Mouse (Mus musculus) Patski (cell line): ENCODE data around the gene Rnf169. TPM values are rescaled to one million over a fixed set of nuclear protein-coding genes. Genes with fewer than 3 reads are reported as not detected.
"Not testable (repeated sequence)": the region's sequence is repeated elsewhere in the genome, so short reads cannot be mapped to it uniquely, and the experiment has no call there.

Experiments used
- ATAC-seq: fragments of 100-300 bp; one replicate; pipeline ENCODE4 v1.8.0; 2021
- CTCF ChIA-PET: fragments of 350-600 bp; sonication (Branson Sonifier 250); formaldehyde crosslinking; loops from one replicate; lab custom pipeline; 2022; ENCODE audit warnings: inconsistent platforms; lab: Charles Lee
- POLR2A ChIA-PET: fragments of 350-600 bp; sonication (Branson Sonifier 250); formaldehyde crosslinking; loops from one replicate; lab custom pipeline; 2022; ENCODE audit warnings: antibody characterized with exemption, inconsistent platforms; lab: Charles Lee
- DNase-seq: peaks from one replicate; pipeline ENCODE4 v3.0.0-alpha.2; 2011; ENCODE audit warnings: low read depth, low spot score
- H3K27me3 ChIP-seq: fragments of 371-371 bp; one replicate; pipeline ENCODE4 v1.5.1; 2021
- CTCF ChIP-seq: fragments of 100-300 bp; IDR thresholded peaks from one replicate; pipeline ENCODE4 v1.5.1; 2021
- in situ Hi-C: fragments of 300-500 bp; cut with MboI; formaldehyde crosslinking; loops from 3 replicates; pipeline ENCODE4 v1.11.1; 2018; ENCODE audit warnings: low pct_unique_long_range_greater_than_20kb, mixed read lengths
- polyA plus RNA-seq: library from polyadenylated mRNA; unstranded; gene quantifications from one replicate; pipeline ENCODE4 v1.2.3, GENCODE M21; 2021

Gene Rnf169
- polyA plus RNA-seq, 1 experiment from 2014 or later: 9.3 TPM

GRCm38 (mm10) chr7:99982256-99983242, 2.3 kb upstream of the Rnf169 start:
- H3K27me3 ChIP-seq: peaks cover 14% of the 10 kb centered on the region
- TF ChIP-seq CTCF: no peak
- DNase-seq: no peak
- in situ Hi-C loops: loop anchor here (10.0 kb wide), 1 partner anchor 58 kb away; no protein-coding TSS in a partner anchor
- no peak for ATAC-seq
- ChIA-PET POLR2A (interaction anchor here (1.3 kb wide), 1 partner anchor 198 kb away, joined by 4 read pairs; no protein-coding TSS in a partner anchor), CTCF (interaction anchor here (1.2 to 3.0 kb wide), 4 partner anchors 13 to 60 kb away, joined by 3 to 18 read pairs (median 12); no protein-coding TSS in a partner anchor)

- CTCF ChIA-PET: interaction anchor here (0.7 to 3.0 kb wide), 9 partner anchors 8 to 78 kb away, joined by 3 to 18 read pairs (median 7); no protein-coding TSS in a partner anchor
- POLR2A ChIA-PET: interaction anchor here (1.3 kb wide), 2 partner anchors 46 to 199 kb away, joined by 4 to 6 read pairs; no protein-coding TSS in a partner anchor
- in situ Hi-C loops: loop anchor here (10.0 kb wide), 1 partner anchor 57 kb away; no protein-coding TSS in a partner anchor
- peak; percentile 67 for TF ChIP-seq CTCF
- DNase-seq (no peak), ATAC-seq (peak; percentile 20)
- peaks cover 14% of the 10 kb centered on the region for H3K27me3 ChIP-seq
Observed at GRCm38 (mm10) chr7:99981311-99981710, 1.1 kb upstream of the Rnf169 start.

DNA sequence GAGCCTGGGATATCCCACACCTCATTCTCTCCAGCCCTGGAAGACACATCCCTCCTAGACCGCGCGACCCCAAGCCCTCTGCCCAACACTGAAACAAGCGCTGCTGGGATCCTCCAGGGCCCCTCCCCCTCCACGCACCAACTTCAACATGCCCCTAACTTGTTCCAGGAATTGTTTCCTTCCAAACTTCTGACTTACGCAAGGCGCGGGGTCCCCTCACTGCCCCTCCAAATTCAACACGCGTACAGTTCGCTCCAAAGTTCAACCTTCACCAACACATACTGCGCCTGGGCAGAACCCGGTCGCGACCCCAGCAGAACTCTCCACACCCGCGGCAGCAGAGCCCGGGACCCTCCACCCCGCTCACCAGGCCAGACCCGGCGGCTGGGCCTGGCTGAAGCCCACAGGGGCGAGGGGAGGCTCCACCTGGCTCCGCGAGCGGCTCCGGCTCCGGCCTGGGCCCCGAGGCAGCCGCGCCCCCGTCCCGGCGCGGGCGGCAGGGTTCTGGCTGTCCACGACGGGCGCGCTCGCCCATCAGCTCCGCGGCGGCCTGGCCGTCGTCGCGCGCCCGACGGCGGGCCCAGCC, 609 bp downstream of the Rnf169 start:
- CTCF ChIA-PET: interaction anchor here (1.0 to 2.7 kb wide), 4 partner anchors 9 to 104 kb away, joined by 3 to 17 read pairs (median 8); no protein-coding TSS in a partner anchor
- in situ Hi-C loops: loop anchor here (5.0 to 10.0 kb wide), 2 partner anchors 37 to 55 kb away; no protein-coding TSS in a partner anchor
- no peak for TF ChIP-seq CTCF

GRCm38 (mm10) chr7:99979081-99979480, 1.2 kb downstream of the Rnf169 start:
- ATAC-seq: no peak
- POLR2A ChIA-PET: no interaction called here
- no peak for TF ChIP-seq CTCF
- in situ Hi-C loops: loop anchor here (5.0 kb wide), 1 partner anchor 37 kb away; no protein-coding TSS in a partner anchor
- DNase-seq: no peak
- CTCF ChIA-PET: interaction anchor here (1.0 to 2.7 kb wide), 3 partner anchors 10 to 103 kb away, joined by 3 to 13 read pairs (median 3); no protein-coding TSS in a partner anchor
- H3K27me3 ChIP-seq: peaks cover 4% of the 10 kb centered on the region

More for the DNA sequence above, 609 bp downstream of the Rnf169 start:
- DNase-seq: no peak
- POLR2A ChIA-PET: no interaction called here
- H3K27me3 ChIP-seq: peaks cover 6% of the 10 kb centered on the region
- ATAC-seq: peak; percentile 41

- POLR2A ChIA-PET: no interaction called here
- no peak for TF ChIP-seq CTCF
- DNase-seq (no peak), ATAC-seq (no peak)
- CTCF ChIA-PET: no interaction called here
- H3K27me3 ChIP-seq: no peaks in the 10 kb centered on the region
- in situ Hi-C loops: loop anchor here (5.0 kb wide), 1 partner anchor 36 kb away; no protein-coding TSS in a partner anchor
Observed at GRCm38 (mm10) chr7:99978041-99978440, 2.2 kb downstream of the Rnf169 start.

DNA sequence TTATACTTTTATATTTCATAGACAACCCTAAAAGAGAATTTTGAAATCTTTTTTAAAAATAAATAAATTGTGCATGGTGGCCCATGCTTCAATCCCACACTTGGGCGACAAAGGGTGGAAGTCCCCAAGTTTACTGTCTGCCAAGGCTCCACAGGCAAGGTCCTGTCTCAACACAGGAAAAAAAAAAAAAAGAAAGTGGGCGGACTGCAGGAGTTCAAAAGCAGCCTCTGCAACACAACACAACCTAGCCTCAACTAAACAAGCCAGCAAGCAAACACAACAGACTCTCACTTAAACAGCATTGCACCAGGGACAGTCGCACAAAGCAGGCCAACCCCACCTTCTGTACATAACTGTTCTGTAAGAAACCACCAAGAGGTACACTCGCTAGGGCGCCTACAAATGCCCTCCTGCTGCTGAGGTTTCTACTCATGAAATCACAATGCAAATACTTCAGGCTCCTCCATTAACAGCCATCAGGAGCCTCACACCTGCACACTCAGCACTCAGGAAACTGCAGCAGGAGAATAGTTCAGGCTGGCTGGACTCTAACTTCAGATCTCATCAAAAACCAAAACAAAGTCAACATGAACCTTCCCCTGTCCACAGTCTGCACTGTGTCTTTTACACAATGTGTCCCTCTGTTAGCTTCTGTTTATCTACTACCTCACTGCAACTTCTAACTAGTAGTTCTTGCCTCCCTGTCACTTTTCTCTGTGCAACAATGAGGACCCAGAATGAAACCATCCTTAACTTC, 4.3 kb downstream of the Rnf169 start:
- H3K27me3 ChIP-seq: no peaks in the 10 kb centered on the region
- in situ Hi-C loops: loop anchor here (5.0 kb wide), 1 partner anchor 34 kb away; no protein-coding TSS in a partner anchor
- ChIA-PET POLR2A (no interaction called here), CTCF (interaction anchor here (1.3 to 1.8 kb wide), 3 partner anchors 9 to 21 kb away, joined by 4 to 5 read pairs (median 4); no protein-coding TSS in a partner anchor)
- ATAC-seq (no peak), DNase-seq (no peak)
- no peak for TF ChIP-seq CTCF

DNA sequence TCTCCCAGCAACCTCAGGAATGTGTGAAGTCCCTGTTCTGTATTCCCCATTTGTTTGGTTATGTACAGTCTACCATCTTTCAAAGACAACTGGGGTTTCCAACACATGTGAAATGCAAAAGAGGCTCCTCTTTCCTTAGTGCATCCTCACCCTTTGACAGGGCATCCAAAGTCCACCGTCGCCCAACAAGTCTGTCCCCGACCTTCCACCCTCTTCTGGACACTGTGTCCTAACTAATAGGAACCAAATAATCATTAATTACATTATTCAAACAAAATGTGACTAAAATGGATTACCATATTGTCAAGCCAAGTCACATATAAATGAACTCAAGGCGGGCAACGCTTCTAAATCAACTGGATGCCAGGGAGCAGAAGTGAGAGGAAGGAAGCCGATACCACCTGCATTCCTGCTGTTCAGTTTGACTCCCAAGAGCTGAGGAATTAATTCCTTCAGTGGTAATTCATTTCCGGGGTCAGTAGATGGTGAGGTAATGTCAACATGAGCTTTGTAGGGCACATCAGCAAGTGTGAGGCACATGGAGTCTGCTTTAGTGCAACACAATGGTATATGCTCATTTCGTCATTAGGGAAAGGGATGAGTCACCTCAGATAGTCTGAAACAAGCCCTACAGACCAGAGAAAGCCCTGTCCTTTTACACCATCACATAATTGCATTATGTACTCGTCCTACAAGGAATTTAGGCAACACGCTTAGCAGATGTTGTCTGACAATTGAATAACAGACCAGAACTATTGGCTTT, 5.9 kb downstream of the Rnf169 start:
- ATAC-seq (peak; percentile 47), DNase-seq (no peak)
- no peak for TF ChIP-seq CTCF
- ChIA-PET POLR2A (interaction anchor here (0.7 kb wide), 1 partner anchor 31 kb away, joined by 3 read pairs; no protein-coding TSS in a partner anchor), CTCF (interaction anchor here (1.1 to 2.0 kb wide), 2 partner anchors 46 to 47 kb away, joined by 3 to 4 read pairs; no protein-coding TSS in a partner anchor)
- in situ Hi-C loops: no loop called here
- no peaks in the 10 kb centered on the region for H3K27me3 ChIP-seq

DNA sequence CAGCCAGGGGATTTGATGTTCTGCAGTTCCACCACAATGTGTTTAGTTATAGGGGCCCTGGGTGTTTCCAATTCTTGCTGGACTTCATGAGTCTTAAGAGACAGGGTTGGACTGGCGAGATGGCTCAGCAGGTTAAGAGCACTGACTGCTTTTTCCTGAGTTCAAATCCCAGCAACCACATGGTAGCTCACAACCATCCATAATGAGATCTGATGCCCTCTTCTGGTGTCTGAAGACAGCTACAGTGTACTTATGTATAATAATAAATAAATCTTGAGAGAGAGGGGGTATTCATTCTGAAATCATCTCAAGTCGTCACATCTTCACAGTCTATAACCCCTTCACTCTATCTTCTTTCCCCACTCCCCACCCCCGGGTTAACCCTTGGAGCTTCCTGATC, 7.3 kb downstream of the Rnf169 start:
- ATAC-seq, H3K27me3 ChIP-seq, DNase-seq, in situ Hi-C loops: not testable (repeated sequence)
- ChIA-PET CTCF (interaction anchor here (2.0 kb wide), 1 partner anchor 46 kb away, joined by 4 read pairs; no protein-coding TSS in a partner anchor), POLR2A (interaction anchor here (0.8 kb wide), 1 partner anchor 148 kb away, joined by 4 read pairs; the partner anchor contains the start of gene Pold3)
- peak; percentile 23 for TF ChIP-seq CTCF
